Mouse (Mus musculus) heart, adult 18-20 months (tissue): Measurements from ENCODE around the gene Mlst8. TPM values are rescaled to one million over a fixed set of nuclear protein-coding genes. Genes with fewer than 3 reads are reported as not detected.

Source experiments
- DNase-seq, 2 experiments: peaks; one replicate each; pipeline ENCODE4 v3.0.0; 2021 to 2022; ENCODE audit warnings: mixed read lengths in 1 of 2
- long read RNA-seq, 2 experiments: library from polyadenylated mRNA; stranded (forward); transcript quantifications; one replicate each; pipeline ENCODE4 v2.0.0; 2021
- total RNA-seq, 2 experiments: library from RNA; stranded (reverse); gene quantifications; 2 replicates each; pipeline ENCODE4 v1.2.3; 2021

Mlst8 gene
- 10 to 100 TPM in 1 of 2 experiments, 1 to 10 TPM in 1; 8.1 to 10.3 TPM for total RNA-seq
- long read RNA-seq, experiment 1, partial matches to known transcripts = 0 of 45 reads
- long read RNA-seq, experiment 1, other reads (novel, unspliced or antisense) = 36 of 45 reads
- long read RNA-seq, experiment 2, partial matches to known transcripts = 0 of 25 reads
- long read RNA-seq, experiment 2, other reads (novel, unspliced or antisense) = 20 of 25 reads

GRCm38 (mm10) chr17:24478663-24479380, at the start of gene Mlst8:
Mlst8 (minus strand) TSS chr17:24479078.
- peak; percentile 97 to 98 for DNase-seq

GRCm38 (mm10) chr17:24528560-24528918, 49.7 kb upstream of the Mlst8 start:
- no peak for DNase-seq

- peak; percentile 96 to 99 for DNase-seq
Measured at GRCm38 (mm10) chr17:24527723-24528559, 49.1 kb upstream of the Mlst8 start, which contains the start of gene Traf7. Traf7 (minus strand) TSS chr17:24527938.

GRCm38 (mm10) chr17:24527315-24527714, 48.4 kb upstream of the Mlst8 start:
- DNase-seq = no peak

GRCm38 (mm10) chr17:24524734-24525133, 45.9 kb upstream of the Mlst8 start:
- DNase-seq = no peak

- no peak for DNase-seq
Measured at GRCm38 (mm10) chr17:24520450-24520849, 41.6 kb upstream of the Mlst8 start.

- peak; percentile 26 to 60 for DNase-seq
Measured at GRCm38 (mm10) chr17:24514270-24515257, 35.7 kb upstream of the Mlst8 start.

GRCm38 (mm10) chr17:24513609-24514008, 34.7 kb upstream of the Mlst8 start:
- peak; percentile 51 to 73 for DNase-seq

- no peak for DNase-seq
Measured at GRCm38 (mm10) chr17:24507806-24508460, 29.1 kb upstream of the Mlst8 start.

GRCm38 (mm10) chr17:24507129-24507664, 28.3 kb upstream of the Mlst8 start:
- DNase-seq = no peak

GRCm38 (mm10) chr17:24506332-24507070, 27.6 kb upstream of the Mlst8 start:
- DNase-seq = peak; percentile 35 to 42

GRCm38 (mm10) chr17:24505286-24505955, 26.5 kb upstream of the Mlst8 start:
- DNase-seq = no peak

GRCm38 (mm10) chr17:24504085-24504484, 25.2 kb upstream of the Mlst8 start:
- DNase-seq = no peak

GRCm38 (mm10) chr17:24502208-24502607, 23.3 kb upstream of the Mlst8 start:
- no peak for DNase-seq

- no peak for DNase-seq
Measured at GRCm38 (mm10) chr17:24496026-24496425, 17.1 kb upstream of the Mlst8 start.

GRCm38 (mm10) chr17:24495443-24495842, 16.6 kb upstream of the Mlst8 start:
- DNase-seq = no peak

- peak in 1 of 2 experiments; percentile 69 for DNase-seq
Measured at GRCm38 (mm10) chr17:24494627-24495335, 15.9 kb upstream of the Mlst8 start.

- DNase-seq = no peak
Measured at GRCm38 (mm10) chr17:24490399-24490798, 11.5 kb upstream of the Mlst8 start.
